Mouse (Mus musculus) limb, embryonic 13.5 days (tissue): Measurements from ENCODE around the gene Cacnb2. TPM values are rescaled to one million over a fixed set of nuclear protein-coding genes. Genes with fewer than 3 reads are reported as not detected.

Experiments used
- ATAC-seq: fragments of 200-750 bp; cut with Nextera tagmentation; 2 replicates; pipeline ENCODE4 v1.8.0; 2017; ENCODE audit warnings: low read depth, moderate number of reproducible peaks, moderate TSS enrichment; ENCODE audit not compliant: low FRiP score
- H3K27ac ChIP-seq: fragments of 300-500 bp; sonication (generic); 2 replicates; pipeline ENCODE4 v1.5.1; 2015; ENCODE audit warnings: inconsistent platforms, mild to moderate bottlenecking, moderate library complexity
- H3K27me3 ChIP-seq: fragments of 300-500 bp; sonication (generic); 2 replicates; pipeline ENCODE4 v1.6.1; 2015; ENCODE audit warnings: mild to moderate bottlenecking, inconsistent platforms
- H3K36me3 ChIP-seq: fragments of 300-500 bp; sonication (generic); 2 replicates; pipeline ENCODE4 v1.6.1; 2015; ENCODE audit warnings: inconsistent platforms, mild to moderate bottlenecking, moderate library complexity
- H3K4me1 ChIP-seq: fragments of 300-500 bp; sonication (generic); 2 replicates; pipeline ENCODE4 v1.6.1; 2015; ENCODE audit warnings: inconsistent platforms
- H3K4me2 ChIP-seq: fragments of 300-500 bp; sonication (generic); replicated peaks from 2 replicates; pipeline ENCODE4 v1.6.1; 2015; ENCODE audit warnings: inconsistent platforms, mild to moderate bottlenecking, moderate library complexity
- H3K4me3 ChIP-seq: fragments of 300-500 bp; sonication (generic); 2 replicates; pipeline ENCODE4 v1.5.1; 2015; ENCODE audit warnings: moderate library complexity, mild to moderate bottlenecking, inconsistent platforms
- H3K9ac ChIP-seq: fragments of 300-500 bp; sonication (generic); 2 replicates; pipeline ENCODE4 v1.6.1; 2015; ENCODE audit warnings: mild to moderate bottlenecking, inconsistent platforms
- H3K9me3 ChIP-seq: fragments of 300-500 bp; sonication (generic); 2 replicates; pipeline ENCODE4 v1.6.1; 2016; ENCODE audit warnings: inconsistent platforms
- WGBS: fragments of 180-500 bp; shearing (Covaris S2); methylation state at CpG from one replicate; pipeline ENCODE4 v1.1.7; 2015; 5-methylcytosine and 5-hydroxymethylcytosine counted together
- polyA plus RNA-seq: library from polyadenylated mRNA; unstranded; fragments of >200 nt; fragmentation: Nextera tagmentation; extraction: Ambion mirVana; gene quantifications from 2 replicates; pipeline ENCODE4 v1.2.1, GENCODE M21; 2015

Gene Cacnb2
- polyA plus RNA-seq, 1 experiment from 2014 or later = 2.3 TPM

GRCm38 (mm10) chr2:14953090-14953489 is 350.2 kb downstream of the Cacnb2 start:
- no peaks in the 10 kb centered on the region for H3K4me1 ChIP-seq
- no peaks in the 10 kb centered on the region for H3K36me3 ChIP-seq
- no peak for ATAC-seq
- H3K4me2 ChIP-seq = no peak overlapping the region
- no peaks in the 10 kb centered on the region for H3K9me3 ChIP-seq
- H3K27ac ChIP-seq = no peak overlapping the region
- 86% methylated on average over 2 of the region's 2 CpGs for WGBS
- no peaks in the 10 kb centered on the region for H3K27me3 ChIP-seq
- H3K4me3 ChIP-seq = no peak overlapping the region
- H3K9ac ChIP-seq = no peak overlapping the region

DNA sequence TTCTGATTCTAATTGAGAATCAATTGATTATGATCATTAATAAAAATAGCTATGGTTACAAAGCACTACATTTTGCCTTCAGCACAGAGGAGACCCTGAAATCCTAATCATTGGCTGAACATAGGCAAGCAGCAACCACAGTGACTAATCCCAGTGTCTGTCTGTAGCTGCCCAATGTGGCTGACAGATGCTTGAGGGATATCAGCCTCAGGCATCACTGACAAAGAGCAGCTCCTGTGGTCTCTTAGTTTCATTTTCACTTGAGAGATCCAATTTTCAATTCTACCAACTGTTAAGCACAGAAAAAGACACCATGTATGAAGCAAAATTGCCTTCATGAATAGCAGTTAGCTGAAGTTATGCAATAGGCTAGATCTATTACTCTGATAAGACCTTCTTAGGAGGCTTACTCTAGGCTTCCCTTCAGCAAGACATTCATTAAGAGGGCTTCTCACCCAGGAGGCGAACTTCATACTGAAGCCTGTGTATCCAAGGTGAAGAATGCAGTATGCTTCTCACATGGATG is 358.1 kb downstream of the Cacnb2 start:
- 75% methylated on average over 1 of the region's 1 CpGs for WGBS
- no peak overlapping the region for H3K9ac ChIP-seq

DNA sequence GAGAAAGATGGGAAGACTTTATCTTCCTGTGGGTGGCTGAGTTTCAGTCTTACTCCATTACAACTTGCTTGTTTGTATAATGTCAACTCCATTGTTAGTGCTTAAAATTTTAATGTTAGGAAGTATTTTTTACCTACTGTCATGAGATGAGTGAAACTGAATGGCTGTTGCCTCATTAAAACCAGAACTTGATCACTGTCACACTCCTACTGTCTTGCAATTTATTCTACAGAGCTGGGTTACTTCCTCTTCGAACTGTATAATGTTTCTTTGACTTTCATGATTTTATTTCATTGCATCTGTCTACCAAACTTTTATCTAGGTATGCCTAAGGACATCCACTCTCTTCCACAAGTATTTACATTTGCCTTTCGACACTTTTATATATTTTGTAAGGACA is 358.6 kb downstream of the Cacnb2 start:
- Histone ChIP-seq H3K4me2 (no peak overlapping the region), H3K36me3 (no peaks in the 10 kb centered on the region), H3K27me3 (no peaks in the 10 kb centered on the region), H3K9ac (no peak overlapping the region), H3K27ac (no peak overlapping the region), H3K4me3 (no peak overlapping the region), H3K9me3 (no peaks in the 10 kb centered on the region), H3K4me1 (peaks cover 8% of the 10 kb centered on the region; the same call in 1 of the 2 replicates)
- no peak for ATAC-seq
- 88% methylated on average over 2 of the region's 2 CpGs for WGBS

More for the DNA sequence above, 358.1 kb downstream of the Cacnb2 start:
- Histone ChIP-seq H3K9me3 (no peaks in the 10 kb centered on the region), H3K4me3 (no peak overlapping the region), H3K27me3 (no peaks in the 10 kb centered on the region), H3K36me3 (no peaks in the 10 kb centered on the region), H3K4me2 (no peak overlapping the region), H3K4me1 (peaks cover 4% of the 10 kb centered on the region; the same call in 1 of the 2 replicates), H3K27ac (no peak overlapping the region)
- no peak for ATAC-seq

DNA sequence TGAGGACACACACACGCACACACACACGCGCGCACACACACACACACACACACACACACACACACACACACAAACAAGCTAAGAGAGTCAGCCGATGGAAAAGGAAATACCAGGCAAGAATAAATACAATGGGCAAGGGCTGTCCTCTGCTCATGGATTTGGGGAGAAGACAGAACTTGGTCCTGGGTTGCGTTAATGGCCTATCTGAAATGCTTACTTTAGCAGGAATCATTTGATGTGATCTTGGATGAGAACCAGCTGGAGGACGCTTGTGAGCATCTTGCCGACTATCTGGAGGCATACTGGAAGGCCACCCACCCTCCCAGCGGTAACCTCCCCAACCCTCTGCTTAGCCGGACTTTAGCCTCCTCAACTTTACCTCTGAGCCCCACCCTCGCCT is 381.1 kb downstream of the Cacnb2 start:
- Histone ChIP-seq H3K27ac (no peak overlapping the region), H3K36me3 (peaks cover 12% of the 10 kb centered on the region), H3K4me2 (no peak overlapping the region), H3K27me3 (no peaks in the 10 kb centered on the region), H3K9me3 (no peaks in the 10 kb centered on the region), H3K9ac (no peak overlapping the region), H3K4me1 (no peaks in the 10 kb centered on the region), H3K4me3 (no peak overlapping the region)
- WGBS = 88% methylated on average over 11 of the region's 11 CpGs
- ATAC-seq = no peak

GRCm38 (mm10) chr2:14988451-14988850 is 385.6 kb downstream of the Cacnb2 start:
- Histone ChIP-seq H3K9me3 (no peaks in the 10 kb centered on the region), H3K9ac (no peak overlapping the region), H3K36me3 (peaks cover 17% of the 10 kb centered on the region), H3K4me2 (no peak overlapping the region), H3K27me3 (no peaks in the 10 kb centered on the region), H3K4me3 (no peak overlapping the region), H3K4me1 (peaks cover 8% of the 10 kb centered on the region), H3K27ac (no peak overlapping the region)
- ATAC-seq = no peak
- 77% methylated on average over 4 of the region's 4 CpGs for WGBS

- Histone ChIP-seq H3K9me3 (no peaks in the 10 kb centered on the region), H3K27ac (no peak overlapping the region), H3K4me2 (no peak overlapping the region), H3K9ac (no peak overlapping the region), H3K4me1 (peaks cover 8% of the 10 kb centered on the region), H3K36me3 (peaks cover 13% of the 10 kb centered on the region), H3K27me3 (no peaks in the 10 kb centered on the region), H3K4me3 (no peak overlapping the region)
- 39% methylated on average over 4 of the region's 4 CpGs for WGBS
- no peak; the same call in 1 of the 2 replicates for ATAC-seq
Measured at GRCm38 (mm10) chr2:14989350-14989749, 386.5 kb downstream of the Cacnb2 start.

- WGBS = 86% methylated on average over 4 of the region's 4 CpGs
- peaks cover 8% of the 10 kb centered on the region for H3K4me1 ChIP-seq
- no peak overlapping the region for H3K27ac ChIP-seq
- H3K36me3 ChIP-seq = peaks cover 10% of the 10 kb centered on the region; the same call in 1 of the 2 replicates
- H3K9me3 ChIP-seq = no peaks in the 10 kb centered on the region
- no peaks in the 10 kb centered on the region for H3K27me3 ChIP-seq
- no peak overlapping the region for H3K9ac ChIP-seq
- no peak overlapping the region for H3K4me2 ChIP-seq
- no peak for ATAC-seq
- H3K4me3 ChIP-seq = no peak overlapping the region
Measured at GRCm38 (mm10) chr2:14992531-14992930, 389.6 kb downstream of the Cacnb2 start.

DNA sequence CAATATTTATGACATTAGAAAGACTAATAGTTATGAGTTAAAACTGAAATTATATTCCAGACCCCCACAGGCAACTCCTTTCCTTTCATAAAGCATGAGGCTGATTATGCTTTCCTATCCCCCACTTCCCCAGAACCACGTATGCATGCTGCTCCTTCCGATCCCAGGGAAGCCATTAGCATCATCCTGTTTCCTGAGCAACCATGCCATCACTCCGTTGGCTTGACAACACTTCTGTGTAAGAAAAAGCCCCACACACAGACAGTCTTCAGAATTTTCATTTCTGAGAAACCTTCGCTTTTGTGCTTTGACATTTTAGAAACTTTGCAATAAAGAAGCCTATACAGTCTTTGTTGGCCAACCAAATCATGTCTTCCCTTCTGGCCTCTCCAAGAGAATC is 393.1 kb downstream of the Cacnb2 start:
- Histone ChIP-seq H3K4me2 (no peak overlapping the region), H3K4me3 (no peak overlapping the region), H3K9ac (no peak overlapping the region), H3K9me3 (no peaks in the 10 kb centered on the region), H3K36me3 (peaks cover 16% of the 10 kb centered on the region), H3K27ac (no peak overlapping the region), H3K4me1 (no peaks in the 10 kb centered on the region), H3K27me3 (no peaks in the 10 kb centered on the region)
- no peak for ATAC-seq
- 82% methylated on average over 4 of the region's 4 CpGs for WGBS

DNA sequence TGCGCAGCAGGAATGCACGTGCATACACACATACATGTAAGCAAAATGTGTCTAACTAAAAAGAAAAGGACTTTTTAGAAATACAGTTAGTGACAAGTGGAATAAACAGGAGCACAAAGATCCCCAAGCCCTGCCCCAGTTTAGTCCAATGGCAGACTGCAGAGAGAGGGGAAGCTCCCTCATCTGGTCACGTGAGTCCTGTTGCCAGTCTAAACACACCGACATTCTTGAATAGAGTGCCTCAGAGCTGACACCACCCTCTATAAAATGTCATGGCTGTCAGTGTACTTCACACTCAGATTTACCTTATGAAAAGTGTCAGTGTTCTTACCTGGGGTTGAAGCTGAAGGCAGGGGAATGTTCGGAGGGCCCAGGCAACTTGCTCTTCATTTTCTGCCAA is 394.9 kb downstream of the Cacnb2 start:
- Histone ChIP-seq H3K9ac (no peak overlapping the region), H3K4me1 (no peaks in the 10 kb centered on the region), H3K36me3 (peaks cover 12% of the 10 kb centered on the region), H3K27ac (no peak overlapping the region), H3K4me3 (no peak overlapping the region), H3K4me2 (no peak overlapping the region), H3K27me3 (no peaks in the 10 kb centered on the region), H3K9me3 (no peaks in the 10 kb centered on the region)
- 83% methylated on average over 5 of the region's 5 CpGs for WGBS
- no peak for ATAC-seq

DNA sequence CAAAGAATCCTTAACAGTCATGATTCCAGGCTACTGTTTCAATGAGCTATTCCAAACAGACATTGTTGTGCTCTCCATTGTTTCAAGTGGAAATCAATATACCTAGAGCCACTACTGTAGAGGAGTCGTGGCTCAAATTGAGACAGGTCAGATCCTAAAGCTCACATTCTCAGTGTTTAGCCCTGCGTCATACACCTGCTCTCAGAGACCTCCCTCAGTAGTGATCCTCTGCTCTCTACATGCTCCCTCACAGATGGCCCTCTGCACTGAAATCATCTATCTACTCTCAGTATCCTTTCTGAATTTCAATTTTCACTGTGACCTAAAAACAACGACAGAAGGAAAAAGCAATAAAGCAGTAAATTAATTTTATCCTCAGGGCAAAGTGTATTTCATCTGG is 404.6 kb downstream of the Cacnb2 start:
- Histone ChIP-seq H3K27ac (no peak overlapping the region), H3K9me3 (no peaks in the 10 kb centered on the region), H3K36me3 (peaks cover 22% of the 10 kb centered on the region), H3K4me3 (no peak overlapping the region), H3K9ac (no peak overlapping the region), H3K4me1 (no peaks in the 10 kb centered on the region), H3K27me3 (no peaks in the 10 kb centered on the region), H3K4me2 (no peak overlapping the region)
- no peak for ATAC-seq
- 81% methylated on average over 3 of the region's 3 CpGs for WGBS

GRCm38 (mm10) chr2:15008072-15008471 is 405.2 kb downstream of the Cacnb2 start:
- Histone ChIP-seq H3K4me2 (no peak overlapping the region), H3K4me3 (no peak overlapping the region), H3K4me1 (no peaks in the 10 kb centered on the region), H3K9ac (no peak overlapping the region), H3K36me3 (peaks cover 22% of the 10 kb centered on the region), H3K9me3 (no peaks in the 10 kb centered on the region), H3K27ac (no peak overlapping the region), H3K27me3 (no peaks in the 10 kb centered on the region)
- ATAC-seq = no peak
- WGBS = 90% methylated on average over 1 of the region's 1 CpGs

DNA sequence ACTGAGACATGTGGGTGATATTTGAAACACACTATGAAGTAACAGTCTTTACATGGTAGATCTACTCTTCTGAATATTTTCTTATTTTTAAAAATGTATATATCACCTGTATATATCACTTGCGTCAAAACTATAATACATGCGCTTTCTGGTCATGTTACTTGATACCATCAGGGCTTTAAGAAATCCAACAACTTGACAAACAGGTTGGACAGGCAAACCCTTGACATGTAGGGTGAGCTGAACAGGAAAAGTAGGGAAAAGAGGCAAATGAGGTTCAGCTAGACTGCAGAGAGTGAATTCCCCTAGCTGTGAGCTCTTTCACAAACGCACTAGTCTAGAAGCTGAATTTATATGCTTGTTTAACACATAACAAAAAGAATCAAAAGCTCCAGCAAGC is 423.9 kb downstream of the Cacnb2 start:
- no peak for ATAC-seq

GRCm38 (mm10) chr2:15027816-15028215 is 424.9 kb downstream of the Cacnb2 start:
- Histone ChIP-seq H3K36me3 (peaks cover 11% of the 10 kb centered on the region), H3K4me2 (no peak overlapping the region), H3K27ac (no peak overlapping the region), H3K27me3 (no peaks in the 10 kb centered on the region), H3K4me1 (no peaks in the 10 kb centered on the region), H3K4me3 (no peak overlapping the region), H3K9ac (no peak overlapping the region), H3K9me3 (no peaks in the 10 kb centered on the region)
- WGBS = 76% methylated on average over 1 of the region's 1 CpGs
- ATAC-seq = no peak

More for the DNA sequence above, 423.9 kb downstream of the Cacnb2 start:
- Histone ChIP-seq H3K27me3 (no peaks in the 10 kb centered on the region), H3K4me2 (no peak overlapping the region), H3K9me3 (no peaks in the 10 kb centered on the region), H3K36me3 (peaks cover 9% of the 10 kb centered on the region), H3K4me3 (no peak overlapping the region), H3K27ac (no peak overlapping the region), H3K4me1 (no peaks in the 10 kb centered on the region), H3K9ac (no peak overlapping the region)
- WGBS = 83% methylated on average over 3 of the region's 3 CpGs
